Mouse (Mus musculus) telencephalon, adult 2 months (tissue): ENCODE measurements around the gene Faf1.

Experiments used
- DNase-seq: peaks from one replicate; pipeline ENCODE4 v3.0.0-alpha.2; 2011; ENCODE audit warnings: low read depth, low spot score

Faf1 gene

GRCm38 (mm10) chr4:109782577-109783114 lies 106.3 kb downstream of the Faf1 start:
- no peak for DNase-seq

- DNase-seq: no peak
Measured at GRCm38 (mm10) chr4:109789347-109790001, 113.1 kb downstream of the Faf1 start.

GRCm38 (mm10) chr4:109792331-109792730 lies 115.9 kb downstream of the Faf1 start:
- no peak for DNase-seq

GRCm38 (mm10) chr4:109793072-109793471 lies 116.7 kb downstream of the Faf1 start:
- no peak for DNase-seq

- no peak for DNase-seq
Measured at GRCm38 (mm10) chr4:109797511-109798182, 121.3 kb downstream of the Faf1 start.

GRCm38 (mm10) chr4:109806408-109806807 lies 130.0 kb downstream of the Faf1 start:
- peak; percentile 23 for DNase-seq

- DNase-seq: no peak
Measured at GRCm38 (mm10) chr4:109815161-109815560, 138.8 kb downstream of the Faf1 start.

GRCm38 (mm10) chr4:109815592-109815991 lies 139.2 kb downstream of the Faf1 start:
- peak; percentile 11 for DNase-seq

GRCm38 (mm10) chr4:109819455-109819854 lies 143.1 kb downstream of the Faf1 start:
- no peak for DNase-seq

- no peak for DNase-seq
Measured at GRCm38 (mm10) chr4:109829800-109830199, 153.4 kb downstream of the Faf1 start.

- no peak for DNase-seq
Measured at GRCm38 (mm10) chr4:109857851-109858250, 181.5 kb downstream of the Faf1 start.

GRCm38 (mm10) chr4:109858571-109859392 lies 182.4 kb downstream of the Faf1 start:
- no peak for DNase-seq

- DNase-seq: no peak
Measured at GRCm38 (mm10) chr4:109859401-109859800, 183.0 kb downstream of the Faf1 start.

GRCm38 (mm10) chr4:109860256-109860655 lies 183.9 kb downstream of the Faf1 start:
- no peak for DNase-seq

- DNase-seq: no peak
Measured at GRCm38 (mm10) chr4:109862271-109862670, 185.9 kb downstream of the Faf1 start.

- DNase-seq: peak; percentile 9
Measured at GRCm38 (mm10) chr4:109863021-109863420, 186.6 kb downstream of the Faf1 start.

GRCm38 (mm10) chr4:109868897-109869484 lies 192.6 kb downstream of the Faf1 start:
- no peak for DNase-seq

GRCm38 (mm10) chr4:109884333-109884732 lies 207.9 kb downstream of the Faf1 start:
- no peak for DNase-seq

GRCm38 (mm10) chr4:109887856-109888357 lies 211.5 kb downstream of the Faf1 start:
- DNase-seq: no peak

- no peak for DNase-seq
Measured at GRCm38 (mm10) chr4:109897810-109898566, 221.6 kb downstream of the Faf1 start.

- DNase-seq: no peak
Measured at GRCm38 (mm10) chr4:109901076-109901475, 224.7 kb downstream of the Faf1 start.
